Mouse (Mus musculus) olfactory bulb, adult 2 months (tissue): Measurements from ENCODE around the gene Fat3.

Experiments used
- CTCF ChIP-seq: fragments of 200-500 bp; IDR thresholded peaks from 2 replicates; pipeline ENCODE4 v1.5.1; 2012; ENCODE audit warnings: low read depth, mild to moderate bottlenecking, low read length, moderate library complexity; ENCODE audit not compliant: insufficient read depth
- POLR2A ChIP-seq: fragments of 200-500 bp; IDR thresholded peaks from 2 replicates; pipeline ENCODE4 v1.6.1; 2012; ENCODE audit warnings: mild to moderate bottlenecking, low read depth, low read length, moderate library complexity; ENCODE audit not compliant: insufficient read depth

DNA sequence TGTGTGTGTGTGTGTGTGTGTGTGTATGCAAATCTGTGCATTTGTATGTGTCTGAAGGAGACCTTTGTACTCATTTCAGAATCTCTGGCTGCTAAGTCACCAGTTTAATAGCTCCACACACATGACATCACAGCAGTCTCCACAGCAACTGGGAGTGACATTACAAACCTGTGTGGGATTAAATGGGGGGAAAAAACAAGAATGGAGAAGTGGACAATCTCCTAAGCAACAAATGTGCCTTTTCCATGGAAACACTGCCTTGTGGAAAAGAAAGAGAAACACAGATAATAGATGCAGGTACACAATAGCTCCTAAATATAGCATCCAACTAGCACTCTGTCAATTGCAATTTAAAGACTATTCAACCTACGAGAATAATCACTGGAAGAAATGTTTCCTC, 353.4 kb downstream of the Fat3 start:
- TF ChIP-seq CTCF (no peak), POLR2A (no peak)
